Mouse (Mus musculus) midbrain, postnatal 0 days (tissue): ENCODE results near the gene Zdhhc5. TPM values are rescaled to one million over a fixed set of nuclear protein-coding genes. Genes with fewer than 3 reads are reported as not detected.

ENCODE experiments used
- ATAC-seq: fragments of 200-750 bp; cut with Nextera tagmentation; 2 replicates; pipeline ENCODE4 v1.8.0; 2017; ENCODE audit warnings: moderate number of reproducible peaks, mild to moderate bottlenecking, moderate TSS enrichment, moderate library complexity; ENCODE audit not compliant: low FRiP score
- DNase-seq: peaks from one replicate; pipeline ENCODE4 v3.0.0-alpha.2; 2015; ENCODE audit warnings: low spot score
- H3K27ac ChIP-seq: fragments of 300-500 bp; sonication (generic); 2 replicates; pipeline ENCODE4 v1.5.1; 2014; ENCODE audit warnings: low read depth, mild to moderate bottlenecking, low read length, mixed read lengths
- H3K27me3 ChIP-seq: fragments of 300-500 bp; sonication (generic); 2 replicates; pipeline ENCODE4 v1.6.1; 2014; ENCODE audit warnings: low read length, control low read depth, mixed read lengths; ENCODE audit not compliant: insufficient read depth
- H3K36me3 ChIP-seq: fragments of 300-500 bp; sonication (generic); 2 replicates; pipeline ENCODE4 v1.6.1; 2014; ENCODE audit warnings: low read length, control low read depth, mixed read lengths; ENCODE audit not compliant: insufficient read depth
- H3K4me1 ChIP-seq: fragments of 300-500 bp; sonication (generic); 2 replicates; pipeline ENCODE4 v1.6.1; 2014; ENCODE audit warnings: mild to moderate bottlenecking, control low read depth, antibody characterized with exemption, low read length, mixed read lengths; ENCODE audit not compliant: insufficient read depth
- H3K4me2 ChIP-seq: fragments of 300-500 bp; sonication (generic); 2 replicates; pipeline ENCODE4 v1.6.1; 2014; ENCODE audit warnings: low read depth, mild to moderate bottlenecking, low read length, mixed read lengths; ENCODE audit not compliant: poor library complexity, severe bottlenecking
- H3K4me3 ChIP-seq: fragments of 300-500 bp; sonication (generic); 2 replicates; pipeline ENCODE4 v1.5.1; 2014; ENCODE audit warnings: low read depth, mild to moderate bottlenecking, low read length, moderate library complexity
- H3K9ac ChIP-seq: fragments of 300-500 bp; sonication (generic); replicated peaks from 2 replicates; pipeline ENCODE4 v1.6.1; 2014; ENCODE audit warnings: mild to moderate bottlenecking, low read length, moderate library complexity, mixed read lengths; ENCODE audit not compliant: poor library complexity, severe bottlenecking
- H3K9me3 ChIP-seq: fragments of 300-500 bp; sonication (generic); 2 replicates; pipeline ENCODE4 v1.6.1; 2016; ENCODE audit warnings: low read length, control low read depth
- CTCF ChIP-seq: IDR thresholded peaks from 2 replicates; pipeline ENCODE4 v1.5.1; 2016; ENCODE audit warnings: antibody characterized with exemption, mild to moderate bottlenecking
- WGBS: fragments of 180-500 bp; shearing (Covaris S2); extraction: QIAGEN DNeasy Blood & Tissue Kit; methylation state at CpG from one replicate; pipeline ENCODE4 v1.1.7; 2014; 5-methylcytosine and 5-hydroxymethylcytosine counted together
- polyA plus RNA-seq: library from polyadenylated mRNA; unstranded; fragments of >200 nt; fragmentation: Nextera tagmentation; extraction: Ambion mirVana; gene quantifications from 2 replicates; pipeline ENCODE4 v1.2.1, GENCODE M21; 2015
- total RNA-seq: library from RNA; depleted of rRNA; stranded (reverse); fragments of >200 nt; gene quantifications from 2 replicates; pipeline ENCODE4 v1.2.3, GENCODE M21; 2014

Gene Zdhhc5
- total and polyA plus RNA-seq, 2 experiments from 2014 or later: 17.9 to 39.0 TPM

DNA sequence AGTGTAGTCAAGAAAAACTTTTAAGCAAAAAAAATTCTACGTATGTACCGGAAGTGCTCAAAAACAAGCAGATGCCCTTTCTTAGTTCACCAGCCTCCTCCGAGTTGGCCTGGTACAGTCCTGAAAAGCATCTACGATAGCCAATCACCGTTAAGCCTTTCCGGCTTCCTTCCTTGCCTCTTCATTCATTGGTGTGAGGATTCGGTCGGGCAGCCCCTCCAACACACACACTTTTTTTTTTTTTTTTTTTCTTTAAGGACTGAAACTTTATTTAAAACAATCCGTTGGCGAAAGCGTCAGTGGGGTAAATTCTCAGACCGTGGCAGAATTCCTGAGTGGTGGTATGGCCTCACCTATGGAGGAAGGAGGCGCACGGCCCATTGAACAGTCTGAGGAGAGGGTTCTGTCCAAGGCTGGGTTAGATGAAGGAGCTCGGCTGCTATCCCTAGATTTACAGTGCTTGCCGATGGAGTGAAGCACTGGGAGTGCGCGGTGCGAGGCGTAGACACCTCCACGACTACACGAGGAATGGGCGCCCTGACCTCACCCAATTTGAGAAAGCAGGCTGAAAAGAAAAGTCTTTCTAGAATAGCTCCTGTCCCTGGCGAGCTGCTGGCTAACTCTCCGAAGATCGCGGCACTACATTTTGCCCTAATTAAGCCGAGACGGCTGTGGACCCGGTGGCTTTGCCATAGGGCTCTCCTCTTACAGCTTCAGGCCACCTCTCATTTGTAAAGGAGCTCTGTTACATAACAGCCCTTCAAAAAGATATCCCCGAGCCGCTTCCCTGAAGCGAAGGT, 782 bp upstream of the Zdhhc5 start:
- DNase-seq: peak; percentile 98
- under 1% methylated on average over 33 of the region's 33 CpGs for WGBS
- peak overlapping the region; percentile 62 for H3K4me3 ChIP-seq
- no peaks in the 10 kb centered on the region for H3K27me3 ChIP-seq
- H3K9ac ChIP-seq: peak overlapping the region; percentile 63
- 0 out of 2 replicates have a peak, but pooled peaks cover 3% of the 10 kb centered on the region for H3K36me3 ChIP-seq
- peak overlapping the region; percentile 91 for H3K27ac ChIP-seq
- peak overlapping the region; percentile 66 for H3K4me2 ChIP-seq
- no peak for TF ChIP-seq CTCF
- ATAC-seq: peak; percentile 96
- 0 out of 2 replicates have a peak, but pooled peaks cover 6% of the 10 kb centered on the region for H3K4me1 ChIP-seq
- H3K9me3 ChIP-seq: no peaks in the 10 kb centered on the region

DNA sequence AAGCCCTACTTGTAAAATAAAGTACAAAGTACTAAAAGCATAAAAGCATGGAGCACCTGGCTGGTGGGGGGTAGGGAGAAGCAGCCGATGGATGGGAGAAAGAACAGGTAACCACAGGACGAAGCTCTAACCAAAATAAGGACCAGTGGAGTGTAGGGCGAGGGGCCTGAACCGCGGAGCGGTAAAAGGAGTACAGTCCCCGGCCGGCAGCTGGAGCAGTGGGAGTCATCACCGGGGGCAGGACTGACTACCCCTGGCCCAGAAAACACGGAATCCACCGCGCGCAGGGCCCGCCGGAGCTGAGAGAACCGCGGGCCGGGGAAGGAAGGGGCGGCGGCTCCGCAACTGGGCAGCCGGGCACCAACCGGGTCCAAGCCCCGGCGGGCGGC, 564 bp downstream of the Zdhhc5 start:
- 0 out of 2 replicates have a peak, but pooled peaks cover 11% of the 10 kb centered on the region for H3K36me3 ChIP-seq
- peak overlapping the region; percentile 73 for H3K9ac ChIP-seq
- H3K27me3 ChIP-seq: no peaks in the 10 kb centered on the region
- DNase-seq (peak; percentile 3), ATAC-seq (peak; percentile 9; the same call in 1 of the 2 replicates)
- peak overlapping the region; percentile 91 for H3K27ac ChIP-seq
- 0 out of 2 replicates have a peak, but pooled peaks cover 6% of the 10 kb centered on the region for H3K4me1 ChIP-seq
- WGBS: under 1% methylated on average over 19 of the region's 26 CpGs
- peak overlapping the region; percentile 68 for H3K4me2 ChIP-seq
- H3K9me3 ChIP-seq: no peaks in the 10 kb centered on the region
- H3K4me3 ChIP-seq: peak overlapping the region; percentile 62
- no peak for TF ChIP-seq CTCF

DNA sequence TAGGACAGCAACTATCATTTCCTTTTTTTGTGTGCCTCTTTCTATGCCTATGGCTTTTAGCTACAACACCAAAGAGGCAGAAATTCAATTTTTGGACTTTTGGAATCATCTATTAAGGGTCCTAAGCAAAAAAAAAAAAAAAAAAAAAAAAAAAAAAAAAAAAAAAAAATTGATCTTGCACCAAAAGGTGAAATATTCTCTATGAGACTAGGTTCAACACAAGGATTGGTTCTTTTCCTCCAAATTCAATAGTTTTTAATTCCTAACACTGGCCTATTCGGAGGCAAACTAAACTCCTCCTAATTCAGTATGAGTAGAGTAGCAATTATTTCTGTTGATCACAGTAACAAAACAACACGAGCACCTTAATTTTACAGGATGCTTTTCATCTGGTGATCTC, 3.1 kb downstream of the Zdhhc5 start:
- Histone ChIP-seq H3K9ac (no peak overlapping the region), H3K4me3 (no peak overlapping the region), H3K4me1 (0 out of 2 replicates have a peak, but pooled peaks cover 6% of the 10 kb centered on the region), H3K36me3 (peaks cover 18% of the 10 kb centered on the region; the same call in 1 of the 2 replicates), H3K27me3 (no peaks in the 10 kb centered on the region), H3K9me3 (no peaks in the 10 kb centered on the region), H3K4me2 (no peak overlapping the region), H3K27ac (no peak overlapping the region)
- ATAC-seq (no peak), DNase-seq (no peak)
- no peak for TF ChIP-seq CTCF
- WGBS: 96% methylated on average over 2 of the region's 2 CpGs

DNA sequence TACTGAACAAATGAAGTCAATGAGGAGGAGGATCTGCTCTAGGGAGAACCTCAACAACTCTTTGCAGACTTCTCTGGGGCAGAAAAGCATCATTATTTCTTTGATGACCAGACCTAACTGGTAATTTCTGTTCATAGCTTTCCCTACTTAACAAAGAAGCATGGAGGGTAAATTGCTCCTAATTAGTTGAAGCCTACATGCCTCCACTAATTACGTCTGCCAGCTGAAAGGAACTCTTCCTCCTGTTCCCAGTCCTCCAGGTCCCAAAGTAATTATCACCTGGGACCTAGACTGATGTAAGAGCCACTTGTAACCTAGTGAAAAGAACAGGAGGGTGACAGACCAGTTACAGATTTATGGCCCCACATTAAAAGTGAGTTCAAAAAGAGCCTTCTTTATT, 7.5 kb downstream of the Zdhhc5 start:
- Histone ChIP-seq H3K4me2 (no peak overlapping the region), H3K27me3 (no peaks in the 10 kb centered on the region), H3K9ac (no peak overlapping the region), H3K9me3 (no peaks in the 10 kb centered on the region), H3K36me3 (peaks cover 21% of the 10 kb centered on the region; the same call in 1 of the 2 replicates), H3K4me1 (no peaks in the 10 kb centered on the region), H3K4me3 (no peak overlapping the region), H3K27ac (no peak overlapping the region)
- no peak for ATAC-seq
- 93% methylated on average over 1 of the region's 1 CpGs for WGBS
- no peak for TF ChIP-seq CTCF
- no peak for DNase-seq

DNA sequence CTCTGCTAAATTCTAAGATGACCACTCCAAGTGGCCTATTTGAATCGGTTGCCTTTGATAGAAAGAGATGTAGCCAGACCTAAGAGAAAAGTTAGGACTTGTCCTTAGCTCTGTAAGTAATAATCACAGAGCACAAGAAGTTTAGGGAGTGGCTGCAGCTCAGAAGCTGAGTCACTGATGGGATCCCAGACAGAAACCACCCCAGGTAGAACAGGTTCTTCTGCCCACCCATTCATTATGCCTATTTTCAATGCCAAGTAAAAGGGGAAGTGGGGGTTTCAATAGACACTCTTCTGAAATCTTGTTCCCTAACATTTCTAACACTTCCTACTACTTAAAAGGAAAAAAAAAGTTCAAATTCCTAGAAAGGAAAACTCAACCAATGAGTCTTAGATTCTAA, 9.7 kb downstream of the Zdhhc5 start:
- Histone ChIP-seq H3K9me3 (no peaks in the 10 kb centered on the region), H3K9ac (no peak overlapping the region), H3K36me3 (peaks cover 14% of the 10 kb centered on the region; the same call in 1 of the 2 replicates), H3K27ac (no peak overlapping the region), H3K4me3 (no peak overlapping the region), H3K27me3 (no peaks in the 10 kb centered on the region), H3K4me1 (no peaks in the 10 kb centered on the region), H3K4me2 (no peak overlapping the region)
- no peak for ATAC-seq
- TF ChIP-seq CTCF: no peak
- 98% methylated on average over 1 of the region's 1 CpGs for WGBS
- no peak for DNase-seq

DNA sequence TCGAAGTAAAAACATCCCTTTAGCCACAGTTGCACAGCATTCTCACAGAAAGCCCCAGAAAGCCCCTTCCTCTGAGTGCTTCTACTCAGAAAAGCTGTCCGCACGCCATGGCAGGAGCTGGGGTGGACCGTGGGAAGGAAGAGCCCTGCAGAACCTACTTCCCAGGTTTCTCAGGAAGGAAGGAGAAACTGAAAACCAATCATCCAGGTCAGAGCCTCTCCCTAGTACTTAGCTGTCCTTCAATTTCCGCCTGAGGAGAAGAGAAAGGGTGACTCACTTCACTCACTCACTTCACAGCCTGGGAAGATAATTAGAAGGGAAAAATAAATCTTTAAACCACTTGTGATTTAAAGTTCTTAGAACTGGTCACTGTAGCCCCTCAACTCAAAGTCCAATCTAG, 10.7 kb downstream of the Zdhhc5 start:
- no peak for ATAC-seq
- H3K9me3 ChIP-seq: no peaks in the 10 kb centered on the region

More for the DNA sequence above, 10.7 kb downstream of the Zdhhc5 start:
- DNase-seq: no peak
- Histone ChIP-seq H3K9ac (no peak overlapping the region), H3K4me2 (no peak overlapping the region), H3K4me3 (no peak overlapping the region), H3K36me3 (peaks cover 10% of the 10 kb centered on the region; the same call in 1 of the 2 replicates), H3K4me1 (no peaks in the 10 kb centered on the region), H3K27me3 (no peaks in the 10 kb centered on the region), H3K27ac (no peak overlapping the region)
- WGBS: 79% methylated on average over 5 of the region's 5 CpGs
- no peak for TF ChIP-seq CTCF
